Mouse (Mus musculus) kidney, embryonic 14.5 days (tissue): ENCODE measurements around the gene Ikbip. TPM values are rescaled to one million over a fixed set of nuclear protein-coding genes. Genes with fewer than 3 reads are reported as not detected.
A peak's percentile ranks its signal among the peaks of the same experiment; 100 is the strongest.

Source experiments
- ATAC-seq: fragments of 200-750 bp; cut with Nextera tagmentation; 2 replicates; pipeline ENCODE4 v1.8.0; 2017; ENCODE audit warnings: moderate number of reproducible peaks, mild to moderate bottlenecking, moderate TSS enrichment, moderate library complexity; ENCODE audit not compliant: low FRiP score, low TSS enrichment
- H3K27ac ChIP-seq: fragments of 300-500 bp; sonication (generic); 2 replicates; pipeline ENCODE4 v1.5.1; 2014; ENCODE audit warnings: low read depth, mild to moderate bottlenecking, low read length, moderate library complexity, mixed read lengths
- H3K27me3 ChIP-seq: fragments of 300-500 bp; sonication (generic); 2 replicates; pipeline ENCODE4 v1.6.1; 2014; ENCODE audit warnings: mild to moderate bottlenecking, low read length; ENCODE audit not compliant: control insufficient read depth, insufficient read depth
- H3K36me3 ChIP-seq: fragments of 300-500 bp; sonication (generic); 2 replicates; pipeline ENCODE4 v1.6.1; 2014; ENCODE audit warnings: low read length, mixed read lengths; ENCODE audit not compliant: control insufficient read depth, insufficient read depth
- H3K4me1 ChIP-seq: fragments of 300-500 bp; sonication (generic); 2 replicates; pipeline ENCODE4 v1.6.1; 2014; ENCODE audit warnings: low read length, mixed read lengths; ENCODE audit not compliant: control insufficient read depth, insufficient read depth
- H3K4me2 ChIP-seq: fragments of 300-500 bp; sonication (generic); replicated peaks from 2 replicates; pipeline ENCODE4 v1.6.1; 2014; ENCODE audit warnings: low read depth, mild to moderate bottlenecking, low read length
- H3K4me3 ChIP-seq: fragments of 300-500 bp; sonication (generic); 2 replicates; pipeline ENCODE4 v1.5.1; 2014; ENCODE audit warnings: mild to moderate bottlenecking, low read length
- H3K9ac ChIP-seq: fragments of 300-500 bp; sonication (generic); 2 replicates; pipeline ENCODE4 v1.6.1; 2014; ENCODE audit warnings: low read depth, mild to moderate bottlenecking, low read length, moderate library complexity
- H3K9me3 ChIP-seq: fragments of 300-500 bp; sonication (generic); 2 replicates; pipeline ENCODE4 v1.6.1; 2016; ENCODE audit warnings: low read length; ENCODE audit not compliant: control insufficient read depth
- WGBS: fragments of 180-500 bp; shearing (Covaris S2); extraction: QIAGEN DNeasy Blood & Tissue Kit; methylation state at CpG from one replicate; pipeline ENCODE4 v1.1.7; 2014; 5-methylcytosine and 5-hydroxymethylcytosine counted together
- polyA plus RNA-seq: library from polyadenylated mRNA; unstranded; fragments of >200 nt; fragmentation: Nextera tagmentation; extraction: Ambion mirVana; gene quantifications from 2 replicates; pipeline ENCODE4 v1.2.1, GENCODE M21; 2014

Ikbip gene
- polyA plus RNA-seq, 1 experiment from 2014 or later, result 39.6 TPM

GRCm38 (mm10) chr10:91076667-91077066, 6.1 kb upstream of the Ikbip start:
- no peaks in the 10 kb centered on the region for H3K9me3 ChIP-seq
- no peak overlapping the region for H3K4me2 ChIP-seq
- ATAC-seq, result no peak
- no peak overlapping the region for H3K27ac ChIP-seq
- H3K27me3 ChIP-seq, result no peaks in the 10 kb centered on the region
- peaks cover 28% of the 10 kb centered on the region; the same call in 1 of the 2 replicates for H3K36me3 ChIP-seq
- no peaks in the 10 kb centered on the region for H3K4me1 ChIP-seq
- 89% methylated on average over 2 of the region's 2 CpGs for WGBS
- no peak overlapping the region for H3K9ac ChIP-seq
- H3K4me3 ChIP-seq, result no peak overlapping the region

- Histone ChIP-seq H3K27me3 (no peaks in the 10 kb centered on the region), H3K36me3 (peaks cover 22% of the 10 kb centered on the region; the same call in 1 of the 2 replicates), H3K4me1 (no peaks in the 10 kb centered on the region), H3K9me3 (no peaks in the 10 kb centered on the region), H3K4me3 (no peak overlapping the region), H3K27ac (no peak overlapping the region), H3K9ac (no peak overlapping the region), H3K4me2 (no peak overlapping the region)
- WGBS, result 86% methylated on average over 5 of the region's 5 CpGs
- ATAC-seq, result no peak
These were observed 2.2 kb upstream of the Ikbip start for GRCm38 (mm10) chr10:91080540-91080939.

- Histone ChIP-seq H3K36me3 (peaks cover 8% of the 10 kb centered on the region; the same call in 1 of the 2 replicates), H3K9me3 (no peaks in the 10 kb centered on the region), H3K27me3 (no peaks in the 10 kb centered on the region), H3K4me3 (peak overlapping the region; percentile 78), H3K27ac (peak overlapping the region; percentile 78), H3K4me1 (no peaks in the 10 kb centered on the region), H3K4me2 (peak overlapping the region; percentile 42), H3K9ac (peak overlapping the region; percentile 84)
- under 1% methylated on average over 27 of the region's 27 CpGs for WGBS
- ATAC-seq, result no peak; the same call in 1 of the 2 replicates
These were observed 707 bp upstream of the Ikbip start for GRCm38 (mm10) chr10:91081959-91082507.

GRCm38 (mm10) chr10:91083393-91083927, 720 bp downstream of the Ikbip start:
- Histone ChIP-seq H3K27ac (peak overlapping the region; percentile 65; the same call in 1 of the 2 replicates), H3K36me3 (0 out of 2 replicates have a peak, but pooled peaks cover 2% of the 10 kb centered on the region), H3K4me3 (peak overlapping the region; percentile 78), H3K9ac (peak overlapping the region; percentile 84), H3K9me3 (no peaks in the 10 kb centered on the region), H3K27me3 (no peaks in the 10 kb centered on the region), H3K4me1 (no peaks in the 10 kb centered on the region), H3K4me2 (peak overlapping the region; percentile 74)
- 44% methylated on average over 12 of the region's 12 CpGs for WGBS
- ATAC-seq, result no peak

GRCm38 (mm10) chr10:91092812-91093211, 10.1 kb downstream of the Ikbip start:
- H3K9me3 ChIP-seq, result no peaks in the 10 kb centered on the region
- no peaks in the 10 kb centered on the region for H3K4me1 ChIP-seq
- no peak overlapping the region for H3K9ac ChIP-seq
- H3K4me3 ChIP-seq, result no peak overlapping the region
- H3K4me2 ChIP-seq, result no peak overlapping the region
- peaks cover 7% of the 10 kb centered on the region; the same call in 1 of the 2 replicates for H3K36me3 ChIP-seq
- ATAC-seq, result no peak
- no peaks in the 10 kb centered on the region for H3K27me3 ChIP-seq
- 95% methylated on average over 4 of the region's 4 CpGs for WGBS
- H3K27ac ChIP-seq, result no peak overlapping the region

- H3K27me3 ChIP-seq, result no peaks in the 10 kb centered on the region
- no peak overlapping the region for H3K4me3 ChIP-seq
- H3K9ac ChIP-seq, result no peak overlapping the region
- H3K4me2 ChIP-seq, result no peak overlapping the region
- H3K36me3 ChIP-seq, result peaks cover 15% of the 10 kb centered on the region; the same call in 1 of the 2 replicates
- no peak overlapping the region for H3K27ac ChIP-seq
- no peaks in the 10 kb centered on the region for H3K9me3 ChIP-seq
- no peaks in the 10 kb centered on the region for H3K4me1 ChIP-seq
- ATAC-seq, result no peak
- 89% methylated on average over 15 of the region's 15 CpGs for WGBS
These were observed 11.7 kb downstream of the Ikbip start for GRCm38 (mm10) chr10:91094251-91095104.

- H3K36me3 ChIP-seq, result peaks cover 20% of the 10 kb centered on the region; the same call in 1 of the 2 replicates
- H3K27ac ChIP-seq, result no peak overlapping the region
- H3K9ac ChIP-seq, result no peak overlapping the region
- no peaks in the 10 kb centered on the region for H3K4me1 ChIP-seq
- ATAC-seq, result no peak
- no peaks in the 10 kb centered on the region for H3K9me3 ChIP-seq
- H3K4me2 ChIP-seq, result no peak overlapping the region
- 94% methylated on average over 8 of the region's 8 CpGs for WGBS
- H3K4me3 ChIP-seq, result no peak overlapping the region
- H3K27me3 ChIP-seq, result no peaks in the 10 kb centered on the region
These were observed 15.3 kb downstream of the Ikbip start for GRCm38 (mm10) chr10:91098056-91098455.

GRCm38 (mm10) chr10:91100101-91100500, 17.4 kb downstream of the Ikbip start:
- 83% methylated on average over 1 of the region's 1 CpGs for WGBS
- ATAC-seq, result no peak

GRCm38 (mm10) chr10:91101936-91102335, 19.2 kb downstream of the Ikbip start:
- ATAC-seq, result no peak
- Histone ChIP-seq H3K9ac (no peak overlapping the region), H3K4me1 (no peaks in the 10 kb centered on the region), H3K27ac (no peak overlapping the region), H3K4me2 (no peak overlapping the region), H3K9me3 (no peaks in the 10 kb centered on the region), H3K4me3 (no peak overlapping the region), H3K27me3 (no peaks in the 10 kb centered on the region), H3K36me3 (peaks cover 13% of the 10 kb centered on the region; the same call in 1 of the 2 replicates)
- 96% methylated on average over 25 of the region's 25 CpGs for WGBS

More at GRCm38 (mm10) chr10:91100101-91100500, 17.4 kb downstream of the Ikbip start:
- Histone ChIP-seq H3K36me3 (peaks cover 20% of the 10 kb centered on the region; the same call in 1 of the 2 replicates), H3K27me3 (no peaks in the 10 kb centered on the region), H3K27ac (no peak overlapping the region), H3K9ac (no peak overlapping the region), H3K9me3 (no peaks in the 10 kb centered on the region), H3K4me2 (no peak overlapping the region), H3K4me1 (no peaks in the 10 kb centered on the region), H3K4me3 (no peak overlapping the region)
